Mouse (Mus musculus) bone marrow, adult 2 months (tissue): Measurements from ENCODE around the gene Tecpr1. TPM values are rescaled to one million over a fixed set of nuclear protein-coding genes. Genes with fewer than 3 reads are reported as not detected.

Experiments used
- H3K27ac ChIP-seq: fragments of 200-500 bp; 2 replicates; pipeline ENCODE4 v1.5.1; 2012; ENCODE audit warnings: low read depth, mild to moderate bottlenecking, control low read depth, inconsistent platforms, low read length; ENCODE audit not compliant: control insufficient read depth, poor library complexity, insufficient read depth
- H3K4me1 ChIP-seq: fragments of 200-500 bp; 2 replicates; pipeline ENCODE4 v1.6.1; 2011; ENCODE audit warnings: low read length; ENCODE audit not compliant: control insufficient read depth, insufficient read depth
- H3K4me3 ChIP-seq: fragments of 200-500 bp; replicated peaks from 2 replicates; pipeline ENCODE3; 2011; ENCODE audit warnings: mild to moderate bottlenecking, low read depth, low read length, control low read depth; ENCODE audit not compliant: control insufficient read depth
- CTCF ChIP-seq: fragments of 200-500 bp; IDR thresholded peaks from 2 replicates; pipeline ENCODE4 v1.5.1; 2011; ENCODE audit warnings: low read length, control low read depth; ENCODE audit not compliant: control insufficient read depth, insufficient read depth
- POLR2A ChIP-seq: fragments of 200-500 bp; IDR thresholded peaks from 2 replicates; pipeline ENCODE4 v1.6.1; 2011; ENCODE audit warnings: low read depth, mild to moderate bottlenecking, control low read depth, low read length, borderline replicate concordance; ENCODE audit not compliant: control insufficient read depth
- WGBS: fragments of 180-500 bp; shearing (Covaris S2); methylation state at CpG from one replicate; pipeline ENCODE4 v1.1.7; 2018; 5-methylcytosine and 5-hydroxymethylcytosine counted together
- polyA plus RNA-seq: library from polyadenylated mRNA; stranded (reverse); fragments of >200 nt; gene quantifications from 2 replicates; pipeline ENCODE4 v1.2.4, GENCODE M21; 2011; ENCODE audit warnings: low replicate concordance; ENCODE audit not compliant: missing spikeins, insufficient read depth, insufficient read length

Gene Tecpr1
- 9.6 and 11.9 TPM in 2 replicates for polyA plus RNA-seq

GRCm38 (mm10) chr5:144223503-144223862 lies at the start of gene Tecpr1:
TSS of gene Tecpr1 (minus strand) at chr5:144223615.
- Histone ChIP-seq H3K4me1 (no peaks in the 10 kb centered on the region; the same call in none of the 2 replicates), H3K4me3 (peak within 1 kb of the TSS; percentile 83), H3K27ac (peak within 1 kb of the TSS; percentile 31)
- under 1% methylated on average over 37 of the region's 37 CpGs for WGBS
- TF ChIP-seq CTCF: no peak
- TF ChIP-seq POLR2A: peak; percentile 76; the same call in 1 of the 2 replicates

DNA sequence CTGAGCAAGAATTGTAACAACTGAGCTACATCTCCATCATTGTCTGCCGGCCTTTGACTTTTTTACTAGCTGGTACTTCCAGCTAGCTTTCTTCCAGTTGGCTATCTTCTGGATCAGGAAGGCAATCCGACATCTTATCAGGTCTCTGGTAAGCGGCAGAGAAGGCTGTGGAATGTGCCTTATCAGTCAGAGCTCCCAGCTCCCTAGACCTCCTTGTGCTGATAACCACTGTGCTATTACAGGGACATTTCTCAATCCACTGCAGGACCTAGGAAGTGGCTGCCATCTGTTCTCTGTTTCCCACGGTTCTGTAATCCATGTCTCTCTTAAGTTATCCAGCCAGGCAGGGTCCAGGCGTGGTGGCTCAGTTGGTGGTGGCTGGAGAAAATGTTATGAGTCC lies 48.4 kb upstream of the Tecpr1 start:
- H3K4me1 ChIP-seq: peaks cover under 1% of the 10 kb centered on the region; the same call in 1 of the 2 replicates
- TF ChIP-seq CTCF: no peak
- no peak for TF ChIP-seq POLR2A
- 52% methylated on average over 5 of the region's 5 CpGs for WGBS

GRCm38 (mm10) chr5:144271118-144271517 lies 47.7 kb upstream of the Tecpr1 start:
- 60% methylated on average over 3 of the region's 3 CpGs for WGBS
- no peak for TF ChIP-seq CTCF
- TF ChIP-seq POLR2A: no peak
- Histone ChIP-seq H3K4me3 (no peak overlapping the region), H3K27ac (no peak overlapping the region), H3K4me1 (no peaks in the 10 kb centered on the region; the same call in 1 of the 2 replicates)

More for the DNA sequence above, 48.4 kb upstream of the Tecpr1 start:
- no peak overlapping the region for H3K27ac ChIP-seq
- H3K4me3 ChIP-seq: no peak overlapping the region

- no peaks in the 10 kb centered on the region; the same call in 1 of the 2 replicates for H3K4me1 ChIP-seq
- TF ChIP-seq POLR2A: no peak
- TF ChIP-seq CTCF: no peak
- H3K27ac ChIP-seq: no peak overlapping the region
- 84% methylated on average over 8 of the region's 8 CpGs for WGBS
- no peak overlapping the region for H3K4me3 ChIP-seq
These were observed 47.0 kb upstream of the Tecpr1 start for GRCm38 (mm10) chr5:144270420-144270819.

DNA sequence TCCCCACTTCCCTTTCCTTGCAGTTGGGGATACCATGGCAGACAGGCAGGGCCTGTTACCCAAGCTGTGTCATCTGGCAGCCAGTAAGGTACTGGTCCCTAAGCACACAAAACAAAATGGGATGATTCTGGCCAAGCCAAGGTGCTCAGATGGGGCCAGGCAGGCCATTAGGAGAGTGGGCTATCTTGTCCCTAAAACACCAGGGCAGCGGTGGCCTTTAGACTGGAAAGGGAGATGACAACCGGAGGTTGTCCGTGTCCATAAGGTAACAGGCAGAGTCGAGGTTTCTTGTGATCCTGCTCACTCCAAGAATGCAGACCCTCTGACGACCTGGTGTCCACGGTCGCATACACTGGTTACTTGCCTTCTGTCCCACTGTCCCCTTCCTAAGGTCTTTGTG lies 46.5 kb upstream of the Tecpr1 start:
- Histone ChIP-seq H3K27ac (no peak overlapping the region), H3K4me3 (no peak overlapping the region), H3K4me1 (no peaks in the 10 kb centered on the region; the same call in 1 of the 2 replicates)
- TF ChIP-seq CTCF (no peak), POLR2A (no peak)
- 82% methylated on average over 7 of the region's 7 CpGs for WGBS

GRCm38 (mm10) chr5:144267535-144268241 lies 44.3 kb upstream of the Tecpr1 start:
- 80% methylated on average over 8 of the region's 8 CpGs for WGBS
- H3K4me1 ChIP-seq: no peaks in the 10 kb centered on the region; the same call in 1 of the 2 replicates
- H3K27ac ChIP-seq: no peak overlapping the region
- TF ChIP-seq POLR2A (no peak), CTCF (no peak)
- no peak overlapping the region for H3K4me3 ChIP-seq

DNA sequence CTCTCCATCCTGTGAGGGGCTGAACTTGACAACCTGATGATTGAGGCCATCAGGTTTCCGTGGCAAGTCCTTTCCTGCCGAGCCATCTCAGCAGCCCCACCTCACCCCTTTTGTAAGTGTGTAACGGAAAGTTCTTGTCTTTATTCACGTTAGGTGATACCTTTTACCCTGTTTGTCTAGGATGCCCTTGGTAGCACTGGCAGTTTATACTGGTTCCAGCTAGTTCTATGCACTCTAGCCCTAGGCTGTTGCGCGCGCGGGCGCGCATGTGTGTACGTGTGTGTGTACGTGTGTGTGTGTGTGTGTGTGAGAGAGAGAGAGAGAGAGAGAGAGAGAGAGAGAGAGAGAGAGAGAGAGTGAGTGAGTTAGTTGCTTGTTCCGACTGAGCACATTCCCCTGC lies 40.1 kb upstream of the Tecpr1 start:
- H3K4me3 ChIP-seq: no peak overlapping the region
- WGBS: 86% methylated on average over 13 of the region's 13 CpGs
- no peaks in the 10 kb centered on the region for H3K4me1 ChIP-seq
- H3K27ac ChIP-seq: no peak overlapping the region
- TF ChIP-seq CTCF (no peak), POLR2A (no peak)

DNA sequence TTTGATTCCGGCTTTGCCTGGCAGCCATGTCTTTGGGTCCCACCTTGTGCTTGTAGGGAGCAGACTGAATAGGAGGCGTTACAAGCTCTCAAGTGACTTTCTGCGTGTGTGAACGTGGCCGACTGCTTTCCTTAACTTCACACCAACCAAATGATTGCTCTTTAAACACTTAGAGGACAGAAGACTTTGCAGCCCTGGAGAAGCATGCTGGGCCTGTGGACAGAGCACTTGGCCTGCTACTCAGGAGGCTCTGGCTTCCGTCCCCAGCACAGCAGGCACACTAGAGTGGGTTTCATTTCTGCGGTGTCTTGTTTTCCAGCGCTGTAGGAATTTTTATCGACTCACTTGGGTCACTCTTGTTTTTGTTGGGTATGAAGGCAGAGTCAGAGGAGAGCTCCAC lies 39.7 kb upstream of the Tecpr1 start:
- 85% methylated on average over 9 of the region's 9 CpGs for WGBS
- TF ChIP-seq CTCF (no peak), POLR2A (no peak)
- Histone ChIP-seq H3K27ac (no peak overlapping the region), H3K4me1 (no peaks in the 10 kb centered on the region), H3K4me3 (no peak overlapping the region)
